Mouse (Mus musculus) fat pad, adult 2 months (tissue): ENCODE data around the gene Erp27.
"Not testable (repeated sequence)": the region's sequence is repeated elsewhere in the genome, so short reads cannot be mapped to it uniquely, and the experiment has no call there.

Experiments
- DNase-seq: peaks from one replicate; pipeline ENCODE4 v3.0.0-alpha.2; 2011; ENCODE audit warnings: low read depth, low spot score; ENCODE audit errors: extremely low read depth

Gene Erp27

GRCm38 (mm10) chr6:136922080-136922479, at the start of gene Erp27:
TSS of gene Erp27 (minus strand) at chr6:136922180.
- DNase-seq: no peak

- DNase-seq: not testable (repeated sequence)
Measured at GRCm38 (mm10) chr6:136968877-136969276, 46.9 kb upstream of the Erp27 start.

- DNase-seq: no peak
Measured at GRCm38 (mm10) chr6:136967466-136967865, 45.5 kb upstream of the Erp27 start.

DNA sequence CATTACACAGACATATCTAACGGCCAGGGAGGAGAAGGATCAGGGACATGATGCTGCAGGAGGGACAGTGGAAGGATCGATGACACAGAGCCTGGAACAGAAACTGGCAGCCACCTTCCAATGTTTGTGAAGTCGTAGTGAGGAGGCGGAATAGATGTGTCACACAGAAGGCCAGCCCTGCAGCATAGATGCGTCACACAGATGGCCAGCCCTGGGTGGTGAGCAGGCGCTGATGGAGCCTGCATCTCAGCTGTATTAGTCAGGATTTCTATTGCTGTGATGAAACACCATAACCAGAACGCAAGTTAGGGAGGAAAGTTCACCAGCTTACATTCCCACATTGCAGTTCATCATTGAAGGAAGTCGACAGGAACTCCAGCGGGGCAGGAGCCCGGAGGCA, 43.9 kb upstream of the Erp27 start:
- DNase-seq: no peak

GRCm38 (mm10) chr6:136964609-136965510, 42.9 kb upstream of the Erp27 start:
- no peak for DNase-seq

- DNase-seq: no peak
Measured at GRCm38 (mm10) chr6:136962957-136963356, 41.0 kb upstream of the Erp27 start.

GRCm38 (mm10) chr6:136959131-136959530, 37.2 kb upstream of the Erp27 start:
- DNase-seq: no peak

DNA sequence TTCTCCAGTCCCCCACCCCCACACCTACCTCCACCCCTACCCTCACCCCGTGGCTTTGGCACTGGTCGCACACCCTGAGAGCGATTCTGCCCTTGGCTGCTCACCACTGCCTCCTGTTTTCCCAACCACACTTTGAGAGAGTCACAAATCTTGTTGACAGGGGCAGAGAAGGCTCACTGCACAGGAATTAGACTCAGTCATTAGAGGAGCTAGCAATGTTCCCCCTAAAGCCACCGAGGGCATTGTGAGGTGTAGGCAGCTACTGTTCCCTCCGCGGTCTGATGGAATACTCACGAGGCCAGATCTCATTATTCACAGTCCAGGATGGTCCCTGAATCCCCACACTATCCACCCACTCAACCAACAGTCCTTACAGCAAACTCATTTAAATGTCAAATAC, 35.1 kb upstream of the Erp27 start:
- no peak for DNase-seq

DNA sequence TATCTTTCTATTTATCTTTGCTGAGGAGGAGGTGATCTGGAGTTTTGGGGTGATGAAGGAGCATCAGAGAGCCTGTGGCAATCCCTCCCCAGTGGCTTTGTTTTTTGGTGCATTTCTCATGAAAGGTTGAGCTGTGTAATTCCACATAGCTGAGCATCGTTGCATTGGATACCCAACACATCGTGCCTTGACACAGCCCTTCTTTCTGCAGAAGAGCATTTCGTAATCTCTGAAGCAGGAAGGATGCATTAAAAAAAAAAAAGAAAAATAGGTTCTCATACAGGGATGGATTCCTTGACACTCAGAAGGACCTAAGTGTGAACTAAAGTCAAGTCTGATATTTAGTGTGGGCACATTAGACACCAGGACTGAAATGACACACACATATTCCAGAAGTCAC, 33.3 kb upstream of the Erp27 start:
- no peak for DNase-seq

DNA sequence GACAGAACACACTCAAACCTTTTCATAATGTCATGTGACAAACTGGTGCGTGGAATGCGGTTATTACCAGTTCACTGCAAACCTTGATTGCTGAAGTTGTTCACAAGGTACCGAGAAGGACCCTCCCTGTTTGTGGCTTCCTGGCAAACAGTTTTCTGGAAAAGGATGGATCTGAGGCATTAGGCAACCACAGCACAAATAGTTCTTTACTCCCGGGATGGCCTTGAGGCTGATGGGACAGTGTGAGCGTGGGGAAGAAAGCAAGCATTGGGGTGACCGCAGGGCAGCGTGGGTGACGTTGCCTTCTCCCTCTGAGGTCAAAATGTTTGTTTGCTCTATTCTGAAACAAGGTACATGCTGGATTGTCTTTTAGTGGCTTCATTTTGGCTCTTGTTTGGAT, 32.7 kb upstream of the Erp27 start:
- DNase-seq: no peak

DNA sequence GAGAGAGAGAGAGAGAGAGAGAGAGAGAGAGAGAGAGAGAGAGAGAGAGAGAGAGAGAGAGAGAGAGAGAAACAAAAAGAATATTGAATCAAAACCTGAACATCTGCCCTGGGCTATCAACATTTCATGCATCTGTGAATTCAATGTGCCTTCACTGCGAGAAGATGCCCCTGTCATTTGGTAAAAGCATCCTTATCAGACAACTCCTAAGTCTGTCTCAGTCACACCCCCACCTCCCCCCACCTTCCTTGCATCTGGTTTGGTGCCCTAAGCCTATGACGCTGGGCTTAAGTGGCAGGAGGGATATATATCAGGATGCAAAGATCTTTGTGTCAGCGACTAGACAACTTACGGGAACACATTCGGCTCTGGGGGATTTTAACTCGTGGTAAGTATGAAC, 32.2 kb upstream of the Erp27 start:
- no peak for DNase-seq

- DNase-seq: no peak
Measured at GRCm38 (mm10) chr6:136952930-136953329, 30.9 kb upstream of the Erp27 start.

DNA sequence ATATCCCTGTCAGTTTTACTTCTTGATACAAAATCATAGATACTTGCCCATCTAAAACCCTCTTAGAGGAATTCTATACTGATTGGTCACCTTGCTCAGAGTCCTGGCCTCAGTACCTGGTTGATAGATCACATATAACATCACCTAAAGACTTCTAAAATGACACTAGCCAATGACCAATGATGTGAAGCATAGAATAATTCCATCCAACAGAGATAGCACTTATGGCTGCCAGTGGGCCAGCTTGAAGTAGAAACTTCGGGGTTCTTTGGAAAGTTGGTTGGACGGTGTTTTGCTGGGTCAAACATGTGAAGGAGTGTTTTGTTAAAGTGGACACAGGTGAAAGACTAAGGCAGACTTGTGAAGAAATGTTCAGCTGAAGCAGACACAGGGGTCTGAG, 28.2 kb upstream of the Erp27 start:
- DNase-seq: no peak

DNA sequence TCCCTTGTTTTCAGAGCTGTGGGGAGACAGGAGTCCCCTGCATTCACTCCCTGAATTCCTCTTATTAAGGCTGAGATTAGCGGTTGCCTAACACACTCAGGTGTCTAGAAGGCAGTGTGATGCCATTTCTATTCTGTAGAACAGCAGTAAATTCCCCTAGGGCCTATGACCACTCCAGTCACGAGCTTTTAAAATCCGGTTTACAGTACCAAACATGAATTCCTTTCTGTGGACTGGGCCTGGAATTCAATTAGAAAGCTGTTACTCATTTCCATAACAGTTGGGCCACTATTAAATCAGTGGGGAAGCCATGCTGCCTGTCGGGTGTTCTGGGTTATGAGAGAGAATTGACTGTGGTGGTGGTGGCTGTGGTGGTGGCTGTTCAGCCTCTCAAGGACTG, 25.7 kb upstream of the Erp27 start:
- DNase-seq: no peak

- no peak for DNase-seq
Measured at GRCm38 (mm10) chr6:136946943-136947342, 25.0 kb upstream of the Erp27 start.

- DNase-seq: no peak
Measured at GRCm38 (mm10) chr6:136946241-136946640, 24.3 kb upstream of the Erp27 start.

- no peak for DNase-seq
Measured at GRCm38 (mm10) chr6:136944511-136944910, 22.5 kb upstream of the Erp27 start.

- DNase-seq: no peak
Measured at GRCm38 (mm10) chr6:136943392-136943791, 21.4 kb upstream of the Erp27 start.

- DNase-seq: no peak
Measured at GRCm38 (mm10) chr6:136942280-136942679, 20.3 kb upstream of the Erp27 start.

DNA sequence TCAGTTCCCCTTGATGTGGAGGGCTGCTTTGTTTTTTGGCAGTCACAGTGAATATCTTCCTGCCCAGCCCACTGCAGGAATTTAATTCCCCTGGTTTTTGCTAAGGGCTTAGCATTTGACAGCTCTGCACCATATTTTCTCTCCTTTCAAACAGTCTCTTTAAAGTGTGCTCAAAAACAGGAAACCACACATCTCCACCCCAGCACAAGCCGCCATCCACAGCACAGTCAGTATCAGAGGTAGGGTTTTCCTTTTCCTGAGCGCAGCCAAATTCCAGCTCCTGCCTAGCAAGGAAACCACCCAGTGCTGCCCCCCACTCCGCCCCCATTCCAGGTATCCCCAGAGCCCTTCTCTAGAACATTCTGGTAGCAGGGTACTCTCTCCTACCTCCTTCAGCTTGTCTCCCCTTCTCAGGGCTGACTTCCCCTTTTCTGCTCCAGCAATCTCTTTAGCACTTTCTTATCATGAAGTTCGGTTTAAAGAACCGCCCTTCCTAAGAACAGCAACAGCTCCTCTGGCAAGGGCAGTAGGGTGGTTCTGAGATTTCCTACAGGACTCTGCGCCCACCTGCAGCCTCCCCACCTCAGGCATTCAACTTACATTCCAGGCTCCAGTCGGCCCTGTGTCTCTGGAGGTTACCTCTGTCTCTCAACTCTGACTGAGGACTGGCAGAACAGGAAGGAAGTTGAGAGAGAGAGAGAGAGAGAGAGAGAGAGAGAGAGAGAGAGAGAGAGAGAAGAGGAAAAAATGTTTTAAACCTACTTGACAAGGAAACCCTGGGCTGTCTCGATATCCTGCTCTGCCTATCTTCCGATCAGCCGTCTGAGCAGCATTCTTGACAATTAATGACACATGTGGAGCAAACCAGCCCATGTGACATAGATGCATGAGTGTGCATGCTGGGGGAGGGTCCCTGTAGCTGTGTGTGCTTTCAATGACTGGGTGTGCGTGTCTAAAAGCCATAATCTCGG, 19.4 kb upstream of the Erp27 start, which contains the start of gene Arhgdib:
Arhgdib (minus strand) TSS at position 849 of the 971 bp plus-strand sequence.
- no peak for DNase-seq

DNA sequence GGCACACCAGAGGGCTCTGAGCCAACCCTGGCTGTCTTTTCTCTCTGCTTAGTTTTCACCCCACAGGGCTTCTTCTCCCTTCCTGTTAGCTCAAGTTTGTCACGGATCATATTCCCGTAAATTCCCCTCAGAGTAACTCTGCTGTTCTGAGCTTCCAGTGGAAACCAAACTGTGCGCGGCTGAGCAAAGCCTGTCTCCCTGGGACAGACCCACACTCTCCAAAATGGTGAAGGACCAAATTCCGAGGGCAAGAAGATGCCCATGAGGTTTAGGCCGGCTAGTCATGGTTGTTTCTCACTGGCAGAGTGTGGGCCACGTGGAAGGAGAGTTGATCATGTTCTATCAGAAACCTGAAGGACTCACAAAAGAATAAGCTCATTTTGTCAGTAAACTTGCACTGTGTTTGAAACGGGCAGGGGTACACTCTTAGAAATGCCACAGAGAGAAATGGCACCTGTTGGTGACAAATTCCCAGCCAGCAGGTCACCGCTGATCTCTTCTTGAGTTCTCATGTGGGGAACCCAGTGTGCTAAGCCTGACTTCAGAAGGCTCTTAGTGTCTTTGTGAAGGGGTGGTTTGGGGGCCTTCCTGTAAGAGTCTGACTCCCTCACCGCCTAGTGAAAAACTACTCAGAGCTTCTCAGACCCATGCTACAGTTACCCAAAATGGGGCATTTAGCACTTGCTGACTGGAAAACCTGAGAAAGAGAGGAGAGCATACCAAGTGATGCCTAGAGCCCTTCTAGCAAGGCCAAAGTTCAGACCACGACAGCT, 18.4 kb upstream of the Erp27 start:
- DNase-seq: no peak
